Mouse (Mus musculus): ENCODE measurements around the gene Try4. TPM values are rescaled to one million over a fixed set of nuclear protein-coding genes. Genes with fewer than 3 reads are reported as not detected.
"Not testable (repeated sequence)": the region's sequence is repeated elsewhere in the genome, so short reads cannot be mapped to it uniquely, and the experiment has no call there.

The Try4 gene
- total RNA-seq (2021) = not detected
- long read RNA-seq, experiment 1 = 0 reads
- long read RNA-seq, experiment 2 = 0 reads

- DNase-seq = no peak
- intact Hi-C loops (cut with DNase I) = no loop called here
These were observed at the start of gene Try4 for GRCm38 (mm10) chr6:41301969-41302368. Gene Try4, plus strand, starts transcription at chr6:41302269.

DNA sequence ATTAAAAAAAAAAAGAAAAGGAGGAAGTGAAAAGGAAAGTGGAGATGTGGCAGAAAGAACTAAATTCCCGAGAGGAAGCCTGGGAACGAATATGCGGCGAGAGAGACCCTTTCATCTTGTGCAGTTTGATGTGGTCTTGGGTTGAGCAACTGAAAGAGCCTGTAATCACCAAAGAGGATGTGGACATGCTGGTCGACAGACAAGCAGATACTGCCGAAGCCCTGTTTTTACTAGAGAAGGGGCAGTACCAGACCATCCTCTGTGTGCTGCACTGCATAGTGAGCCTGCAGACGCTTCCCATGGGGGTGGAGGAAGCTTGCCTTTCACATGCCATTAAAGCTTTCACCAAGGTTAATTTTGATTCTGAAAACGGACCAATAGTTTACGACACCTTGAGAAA lies 48.8 kb upstream of the Try4 start:
- intact Hi-C loops (cut with DNase I); DNase-seq: not testable (repeated sequence)

DNA sequence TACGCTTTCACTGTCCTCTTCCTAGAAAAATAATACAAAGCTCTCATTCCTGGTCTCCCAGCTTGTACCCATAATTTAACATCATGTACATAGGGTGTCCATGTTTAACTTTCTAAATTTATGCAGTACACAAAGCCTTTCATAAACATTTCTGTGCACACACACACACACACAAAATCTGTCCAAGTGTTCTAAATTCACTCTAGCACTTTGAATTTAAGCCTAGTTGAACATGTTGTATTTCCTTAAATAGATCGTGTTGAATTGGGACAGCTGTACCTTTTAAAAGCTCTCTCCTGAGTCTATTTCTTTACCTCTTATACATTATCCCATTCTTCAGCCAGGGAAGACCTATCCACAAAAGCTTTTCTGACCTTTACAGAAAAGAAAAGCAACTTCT lies 45.6 kb upstream of the Try4 start:
- intact Hi-C loops (cut with DNase I) = no loop called here
- no peak for DNase-seq

- intact Hi-C loops (cut with DNase I) = no loop called here
- DNase-seq = no peak
These were observed 44.6 kb upstream of the Try4 start for GRCm38 (mm10) chr6:41257432-41257831.

DNA sequence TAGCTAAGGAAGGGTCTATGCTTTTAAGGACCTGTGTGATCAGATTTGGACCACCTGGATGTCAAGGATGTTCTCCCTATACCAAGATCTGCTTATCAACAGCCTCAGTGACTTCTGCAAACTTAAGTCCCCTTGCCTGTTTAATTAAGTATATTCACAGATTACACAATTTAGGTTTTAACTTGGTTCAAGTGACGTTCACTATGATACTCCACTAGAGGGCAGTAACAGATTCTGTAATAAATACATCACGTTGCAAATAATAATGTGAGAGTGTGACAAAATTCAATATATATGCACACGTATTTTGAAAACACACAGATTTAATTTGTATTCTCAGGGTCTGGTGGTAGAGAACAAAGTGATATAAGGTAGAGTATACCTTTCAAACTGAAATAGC lies 39.3 kb upstream of the Try4 start:
- no peak for DNase-seq
- intact Hi-C loops (cut with DNase I) = loop anchor here (5.0 kb wide), 1 partner anchor 265 kb away; no protein-coding TSS in a partner anchor

GRCm38 (mm10) chr6:41266140-41266539 lies 35.9 kb upstream of the Try4 start:
- intact Hi-C loops (cut with DNase I) = no loop called here
- DNase-seq = no peak

DNA sequence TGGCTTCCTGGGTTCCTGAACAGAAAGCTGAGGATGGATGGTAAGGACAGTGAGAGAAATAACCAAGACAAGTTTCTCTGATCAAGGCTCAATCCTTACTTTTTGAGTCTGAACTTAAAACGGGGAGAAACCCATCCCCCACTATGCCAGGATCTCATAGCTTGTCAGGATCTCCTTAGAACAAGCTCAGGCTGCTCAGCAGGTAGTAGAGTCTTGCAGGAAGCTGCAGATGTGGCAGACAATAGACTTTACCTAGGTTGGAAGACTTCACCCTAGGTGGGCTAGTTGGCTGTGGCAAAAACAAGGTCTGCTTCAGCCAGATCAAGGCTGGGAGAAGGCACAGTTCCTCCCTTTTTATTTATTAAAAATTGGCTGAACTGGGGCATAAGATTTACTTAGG lies 3.8 kb upstream of the Try4 start:
- DNase-seq = no peak
- intact Hi-C loops (cut with DNase I) = no loop called here

DNA sequence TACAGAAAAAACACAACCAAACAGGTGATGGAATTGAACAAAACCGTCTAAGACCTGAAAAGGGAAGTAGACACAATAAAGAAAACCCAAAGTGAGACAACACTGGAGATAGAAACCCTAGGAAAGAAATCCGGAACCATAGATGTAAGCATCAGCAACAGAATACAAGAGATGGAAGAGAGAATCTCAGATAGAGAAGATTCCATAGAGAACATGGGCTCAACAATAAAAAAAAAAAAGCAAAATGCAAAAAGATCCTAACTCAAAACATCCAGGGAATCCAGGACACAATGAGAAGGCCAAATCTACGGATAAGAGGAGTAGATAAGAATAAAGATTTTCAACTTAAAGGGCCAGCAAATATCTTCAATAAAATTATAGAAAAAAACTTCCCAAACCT lies 14.7 kb downstream of the Try4 start, which contains the start of gene Try5:
Gene Try5, minus strand, starts transcription at position 101 of the 400 bp plus-strand sequence.
- DNase-seq; intact Hi-C loops (cut with DNase I): not testable (repeated sequence)

DNA sequence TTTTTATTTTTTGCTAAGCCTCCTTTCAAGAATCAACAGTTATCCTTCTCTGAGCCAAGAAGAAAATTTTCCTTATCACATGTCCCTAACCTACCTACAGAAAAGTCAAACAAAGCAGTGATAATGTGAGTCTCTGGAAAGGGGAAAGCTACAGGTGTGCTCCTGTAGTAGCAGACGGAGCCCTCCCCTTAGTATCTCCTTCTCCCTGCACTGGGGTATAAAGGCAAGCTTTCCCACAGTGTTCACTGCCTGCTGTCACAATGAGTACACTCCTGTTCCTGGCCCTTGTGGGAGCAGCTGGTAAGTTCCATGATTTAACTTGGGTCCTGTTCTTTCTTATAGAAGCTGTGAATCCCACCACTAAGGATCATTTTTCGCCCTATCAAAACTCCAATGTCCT lies 51.9 kb downstream of the Try4 start, which contains the start of gene Try10:
Gene Try10, plus strand, starts transcription at position 174 of the 400 bp plus-strand sequence.
- intact Hi-C loops (cut with DNase I) = no loop called here

More for the DNA sequence above, 51.9 kb downstream of the Try4 start, which contains the start of gene Try10:
- no peak for DNase-seq

Other genes starting within 250 kb of the Try4 start
- not detected for gene Try5, start 14.6 kb downstream of the Try4 start, total RNA-seq (2021)
- gene Try10, start 51.8 kb downstream of the Try4 start, total RNA-seq (2021) = not detected
- gene Prss3, start 75.4 kb downstream of the Try4 start, total RNA-seq (2021) = not detected
- not detected for gene Gm5771, start 90.1 kb downstream of the Try4 start, total RNA-seq (2021)
- gene Gm10334, start 143.9 kb downstream of the Try4 start, total RNA-seq (2021) = not detected
- gene Prss1, start 156.7 kb downstream of the Try4 start, total RNA-seq (2021) = not detected
- not detected for gene Prss2, start 219.5 kb downstream of the Try4 start, total RNA-seq (2021)

Measured in heart, postnatal 14 days (tissue).